Mouse (Mus musculus) activated CD4-positive, CD25-positive, alpha-beta regulatory T cell (primary cell): ENCODE data around the gene Irx4. TPM values are rescaled to one million over a fixed set of nuclear protein-coding genes. Genes with fewer than 3 reads are reported as not detected.

ENCODE experiments used
- polyA plus RNA-seq, 2 experiments: library from polyadenylated mRNA; unstranded; fragments of 100-300 nt; shearing (Covaris generic); gene quantifications; one replicate each; pipeline ENCODE4 v1.2.1; 2017

Irx4 gene
- not detected for polyA plus RNA-seq

DNA sequence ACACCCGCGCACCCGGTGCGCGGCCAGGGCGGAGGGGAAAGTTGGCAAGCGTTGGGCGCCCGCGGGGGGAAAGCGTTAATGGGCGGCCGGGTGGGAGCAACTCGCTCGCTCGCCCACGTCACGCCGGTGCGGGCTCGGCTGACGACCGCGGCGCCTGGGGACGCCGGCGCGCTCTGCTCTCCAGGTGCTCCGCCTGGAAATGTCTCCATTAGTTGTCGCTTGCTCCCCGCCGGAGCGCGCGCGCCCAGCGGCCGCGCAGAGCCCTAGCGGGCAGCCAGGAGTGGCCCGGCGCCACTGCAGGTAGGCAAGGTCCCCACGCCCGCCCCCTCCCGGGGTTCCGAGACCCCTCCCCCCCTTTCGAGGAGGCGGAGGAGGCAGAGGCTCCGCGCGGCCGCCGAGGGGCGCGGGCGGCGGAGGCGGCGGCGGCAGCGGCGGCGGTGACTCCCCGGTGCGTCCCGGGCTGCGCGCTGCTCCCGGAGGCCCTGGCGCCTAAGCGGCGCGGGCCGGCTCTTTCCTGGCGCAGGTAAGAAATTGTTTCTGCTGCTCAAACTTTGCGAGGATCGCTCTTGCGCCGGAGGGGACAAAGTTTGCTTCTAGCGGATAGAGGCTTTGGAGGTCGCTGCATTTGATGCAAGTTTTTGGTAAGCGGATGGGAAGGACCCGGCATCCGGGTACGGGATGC, at the start of gene Irx4:
Gene Irx4 (plus strand): TSS at position 126 of the 682 bp plus-strand sequence.

Other genes with a start within 250 kb of the Irx4 start
- 100 to 1,000 TPM; 114 to 150 TPM for gene Mrpl36, start 68.0 kb downstream of the Irx4 start, polyA plus RNA-seq
- 100 to 1,000 TPM; 166 to 215 TPM for gene Ndufs6, start 68.1 kb downstream of the Irx4 start, polyA plus RNA-seq
- 10 to 100 TPM; 56.1 to 57.6 TPM for gene Lpcat1, start 206.7 kb downstream of the Irx4 start, polyA plus RNA-seq